Comparison of ENCODE assay signal across 25 mouse cellular contexts in the genomic region with DNA sequence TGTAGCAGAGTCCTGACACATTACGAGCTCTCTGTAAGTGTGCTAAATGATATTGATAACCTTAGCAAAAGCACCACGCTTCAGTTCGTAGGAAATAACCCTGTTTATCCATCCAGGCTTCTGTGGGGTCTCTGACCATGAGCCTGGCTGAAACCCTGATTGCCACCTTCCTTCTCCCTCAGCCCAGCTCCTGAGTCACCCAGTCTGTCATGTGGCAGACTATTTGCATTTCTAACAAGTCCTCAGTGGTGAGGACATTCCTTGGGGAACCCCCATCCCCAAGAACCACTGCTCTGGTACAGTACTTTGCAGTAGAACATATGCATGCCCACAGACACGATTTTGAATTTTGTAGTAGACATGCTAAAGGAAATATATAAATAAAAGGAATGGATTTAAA.
DNase-seq lines count a peak whose midpoint lies in the region; ATAC-seq and TF ChIP-seq lines count a peak whose summit lies in the region.
"Had no signal": no experiment of that assay in that cellular context is flagged by ENCODE, and none has a peak within 500 bp of the region (broad histone marks: within the 10 kb centered on the region; RNA-seq: fewer than 3 reads in every experiment).

No protein-coding gene starts in this region.

- no peaks in the 10 kb centered on the region for H3K9me3 ChIP-seq in lung, postnatal 0 days (ENCODE audit: low read length)
- H3K9me3 ChIP-seq: embryonic facial prominence, embryonic 13.5 days; embryonic facial prominence, embryonic 15.5 days; forebrain, embryonic 10.5 days; forebrain, embryonic 12.5 days; G1E had no signal

- H3K27me3 ChIP-seq in lung, postnatal 0 days (replicated peaks; ENCODE audit: insufficient read depth, low read length): no peaks in the 10 kb centered on the region
- H3K27me3 ChIP-seq: embryonic facial prominence, embryonic 13.5 days; embryonic facial prominence, embryonic 15.5 days had no signal

- ATAC-seq in lung, postnatal 0 days: peak; percentile 39
- ATAC-seq: forebrain, embryonic 14.5 days; forebrain, embryonic 16.5 days had no signal

- no peak overlapping the region for H3K27ac ChIP-seq in lung, postnatal 0 days (ENCODE audit: low read length)
- H3K27ac ChIP-seq: embryonic facial prominence, embryonic 13.5 days; embryonic facial prominence, embryonic 15.5 days; forebrain, embryonic 10.5 days had no signal

- no peak overlapping the region for H3K4me2 ChIP-seq in lung, postnatal 0 days (replicated peaks; ENCODE audit: low read depth, low read length)
- H3K4me2 ChIP-seq: embryonic facial prominence, embryonic 13.5 days; embryonic facial prominence, embryonic 15.5 days; forebrain, embryonic 12.5 days had no signal

- 76% methylated on average over 4 of the region's 4 CpGs for WGBS in lung, postnatal 0 days

- no peak overlapping the region for H3K4me3 ChIP-seq in lung, postnatal 0 days (ENCODE audit: low read depth, low read length)
- H3K4me3 ChIP-seq: embryonic facial prominence, embryonic 13.5 days; embryonic facial prominence, embryonic 15.5 days; erythroblast, embryonic 14.5 days; forebrain, embryonic 10.5 days; forebrain, embryonic 12.5 days had no signal

- DNase-seq in lung, postnatal 0 days (ENCODE audit: low spot score): peak; percentile 23
- no peak for DNase-seq in lung, postnatal 10 days
- DNase-seq in 3T3-L1 (ENCODE audit: low read depth, low spot score) (peak; percentile 12), A20 (ENCODE audit: low read depth, low spot score) (peak; percentile 23)
- peak; percentile 39 for DNase-seq in Muller cell, postnatal 12 days (ENCODE audit: inconsistent ontology term)
- no peak for DNase-seq in cerebellum, adult 11 months
- no peak for DNase-seq in heart, postnatal 14 days
- no peak for DNase-seq in adrenal gland, postnatal 14 days
- DNase-seq: adrenal gland, adult 2 months; adrenal gland, postnatal 10 days; adrenal gland, postnatal 36 days; cerebellum, adult 18-20 months; cerebellum, adult 8-10 months; cerebellum, adult 9-11 months; cerebellum, postnatal 14 days; cerebellum, postnatal 36 days; embryo, embryonic 11 days had no signal

- TF ChIP-seq CTCF in lung, postnatal 0 days (IDR thresholded peaks at IDR 0.05): no peak

- H3K4me1 ChIP-seq in lung, postnatal 0 days (ENCODE audit: insufficient read depth, low read depth, low read length): peaks cover 5% of the 10 kb centered on the region; the same call in 1 of the 2 replicates

- no peak for TF ChIP-seq EP300 in lung, postnatal 0 days (IDR thresholded peaks at IDR 0.05)

- no peaks in the 10 kb centered on the region for H3K36me3 ChIP-seq in lung, postnatal 0 days (ENCODE audit: insufficient read depth, low read length)
- H3K36me3 ChIP-seq: embryonic facial prominence, embryonic 13.5 days; embryonic facial prominence, embryonic 15.5 days; forebrain, embryonic 10.5 days; forebrain, embryonic 12.5 days; G1E had no signal

- intact Hi-C loops in heart, postnatal 14 days (cut with DNase I): no loop called here

- H3K9ac ChIP-seq in lung, postnatal 0 days (replicated peaks; ENCODE audit: low read depth): no peak overlapping the region
- H3K9ac ChIP-seq: embryonic facial prominence, embryonic 13.5 days; embryonic facial prominence, embryonic 15.5 days; forebrain, embryonic 12.5 days had no signal

Comparison
In these comparisons a context has a peak if more than half of its experiments do, and no peak if none do; other contexts are left out.
1. DNase-seq: peak in lung, postnatal 0 days (single experiment), 3T3-L1 (single experiment), A20 (single experiment) and Muller cell, postnatal 12 days (single experiment); none in lung, postnatal 10 days (single experiment), cerebellum, adult 11 months (single experiment), heart, postnatal 14 days (0 of 2) and adrenal gland, postnatal 14 days (single experiment).